Mouse (Mus musculus) ES-Bruce4 (cell line): ENCODE data around the gene Hoxb2. TPM values are rescaled to one million over a fixed set of nuclear protein-coding genes. Genes with fewer than 3 reads are reported as not detected.

Experiments
- H3K27ac ChIP-seq: 2 replicates; pipeline ENCODE4 v1.5.1; 2012; ENCODE audit warnings: low read length, inconsistent platforms; ENCODE audit not compliant: insufficient read depth
- H3K27me3 ChIP-seq: 2 replicates; pipeline ENCODE4 v1.6.1; 2012; ENCODE audit warnings: mild to moderate bottlenecking, low read length, inconsistent platforms; ENCODE audit not compliant: control insufficient read depth, poor library complexity, insufficient read depth, severe bottlenecking
- H3K36me3 ChIP-seq: 2 replicates; pipeline ENCODE4 v1.6.1; 2012; ENCODE audit warnings: inconsistent platforms, mild to moderate bottlenecking, low read length, moderate library complexity; ENCODE audit not compliant: control insufficient read depth, poor library complexity, insufficient read depth, severe bottlenecking
- H3K4me1 ChIP-seq: one replicate; pipeline ENCODE4 v1.8.1; 2011; ENCODE audit warnings: low read length; ENCODE audit not compliant: control insufficient read depth, insufficient read depth
- H3K4me3 ChIP-seq: 2 replicates; pipeline ENCODE4 v1.5.1; 2011; ENCODE audit warnings: low read depth, mild to moderate bottlenecking, low read length
- H3K9ac ChIP-seq: 2 replicates; pipeline ENCODE4 v1.6.1; 2012; ENCODE audit warnings: low read depth, mild to moderate bottlenecking, inconsistent platforms; ENCODE audit not compliant: poor library complexity, severe bottlenecking
- H3K9me3 ChIP-seq: replicated peaks from 2 replicates; pipeline ENCODE4 v1.6.1; 2012; ENCODE audit warnings: mild to moderate bottlenecking, low read length, inconsistent platforms; ENCODE audit not compliant: control insufficient read depth, poor library complexity, insufficient read depth, severe bottlenecking
- CTCF ChIP-seq: IDR thresholded peaks from one replicate; pipeline ENCODE4 v1.8.1; 2011; ENCODE audit warnings: low read depth, low read length
- EP300 ChIP-seq: IDR thresholded peaks from 2 replicates; pipeline ENCODE4 v1.6.1; 2011; ENCODE audit warnings: low read depth, low read length; ENCODE audit not compliant: insufficient read depth
- POLR2A ChIP-seq: IDR thresholded peaks from one replicate; pipeline ENCODE4 v1.8.1; 2011; ENCODE audit warnings: low read length; ENCODE audit not compliant: insufficient read depth
- polyA plus RNA-seq: library from polyadenylated mRNA; stranded (reverse); fragments of >200 nt; gene quantifications from 2 replicates; pipeline ENCODE4 v1.2.4, GENCODE M21; 2011; ENCODE audit warnings: low read depth; ENCODE audit not compliant: missing spikeins, insufficient read depth, insufficient read length

Hoxb2 gene
- polyA plus RNA-seq, 1 experiment, result 0.70 TPM

DNA sequence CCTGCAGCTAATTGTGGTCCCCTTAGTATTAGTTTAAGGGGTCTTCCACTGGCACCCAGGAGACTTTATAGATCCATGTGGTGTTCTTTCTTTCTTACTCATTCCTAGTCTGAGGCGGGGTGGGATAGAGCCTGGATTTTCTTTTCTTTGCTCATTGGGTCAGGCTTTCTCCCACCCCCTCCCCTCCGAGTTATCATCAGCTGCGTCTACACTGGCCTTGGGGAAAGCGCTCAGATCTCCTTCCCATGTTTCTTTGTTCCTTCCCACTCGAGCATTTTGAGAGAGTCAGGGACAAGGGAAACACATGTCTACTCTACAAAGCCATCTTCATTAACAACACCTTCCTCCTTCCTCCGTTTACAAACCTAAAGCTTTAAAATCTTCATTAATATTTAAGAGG is 13.3 kb upstream of the Hoxb2 start:
- Histone ChIP-seq H3K36me3 (no peaks in the 10 kb centered on the region), H3K9ac (no peak overlapping the region), H3K4me3 (no peak overlapping the region), H3K27ac (no peak overlapping the region), H3K27me3 (peaks cover 71% of the 10 kb centered on the region), H3K4me1 (no peaks in the 10 kb centered on the region), H3K9me3 (no peaks in the 10 kb centered on the region)
- TF ChIP-seq CTCF (no peak), EP300 (no peak), POLR2A (no peak)

DNA sequence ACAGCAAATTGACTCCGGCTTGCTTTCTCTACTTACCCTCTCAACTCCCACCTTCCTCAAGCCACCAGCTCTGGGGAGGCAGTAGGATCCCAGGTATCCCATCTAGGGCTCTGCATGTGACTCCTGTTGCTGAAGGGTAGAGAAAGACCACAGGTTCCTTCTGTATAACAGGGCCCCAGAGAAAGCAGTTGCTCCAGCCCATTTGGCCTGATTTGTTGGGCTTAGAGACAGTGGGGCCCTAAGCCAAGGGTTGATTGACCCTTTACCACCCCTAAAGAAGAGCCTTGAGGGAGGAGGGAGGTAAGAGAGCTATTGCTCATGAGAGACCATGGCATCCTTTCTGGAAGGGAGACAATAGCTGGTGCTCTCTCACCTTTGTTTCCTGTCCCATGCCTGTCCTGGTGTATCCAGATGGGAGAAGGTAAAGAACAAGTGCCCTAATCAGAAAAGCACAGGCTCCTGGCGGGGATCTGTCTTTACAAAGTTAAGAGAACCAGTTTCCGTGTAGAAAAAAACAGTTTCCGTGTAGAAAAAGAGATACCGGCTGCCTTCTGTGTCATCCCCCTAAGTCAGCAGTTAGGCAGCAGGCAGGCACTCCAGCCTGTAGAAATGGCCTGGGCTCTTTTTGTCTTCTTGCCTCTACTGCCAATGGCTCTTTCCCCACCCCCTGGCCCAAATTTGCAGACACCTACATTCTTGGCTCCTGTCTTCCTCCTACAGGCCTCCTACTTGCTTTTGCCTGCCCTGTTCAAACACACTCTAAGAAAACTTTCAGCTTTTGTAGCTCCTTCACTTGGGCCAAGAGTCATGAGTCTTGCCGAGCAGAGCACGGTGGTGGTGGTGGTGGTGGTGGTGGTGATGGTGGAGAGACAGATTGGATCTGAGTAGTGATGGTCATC is 11.1 kb upstream of the Hoxb2 start:
- Histone ChIP-seq H3K27ac (no peak overlapping the region), H3K4me1 (no peaks in the 10 kb centered on the region), H3K9ac (no peak overlapping the region), H3K9me3 (no peaks in the 10 kb centered on the region), H3K36me3 (no peaks in the 10 kb centered on the region), H3K27me3 (peaks cover 70% of the 10 kb centered on the region), H3K4me3 (no peak overlapping the region)
- TF ChIP-seq POLR2A (no peak), CTCF (no peak), EP300 (no peak)

DNA sequence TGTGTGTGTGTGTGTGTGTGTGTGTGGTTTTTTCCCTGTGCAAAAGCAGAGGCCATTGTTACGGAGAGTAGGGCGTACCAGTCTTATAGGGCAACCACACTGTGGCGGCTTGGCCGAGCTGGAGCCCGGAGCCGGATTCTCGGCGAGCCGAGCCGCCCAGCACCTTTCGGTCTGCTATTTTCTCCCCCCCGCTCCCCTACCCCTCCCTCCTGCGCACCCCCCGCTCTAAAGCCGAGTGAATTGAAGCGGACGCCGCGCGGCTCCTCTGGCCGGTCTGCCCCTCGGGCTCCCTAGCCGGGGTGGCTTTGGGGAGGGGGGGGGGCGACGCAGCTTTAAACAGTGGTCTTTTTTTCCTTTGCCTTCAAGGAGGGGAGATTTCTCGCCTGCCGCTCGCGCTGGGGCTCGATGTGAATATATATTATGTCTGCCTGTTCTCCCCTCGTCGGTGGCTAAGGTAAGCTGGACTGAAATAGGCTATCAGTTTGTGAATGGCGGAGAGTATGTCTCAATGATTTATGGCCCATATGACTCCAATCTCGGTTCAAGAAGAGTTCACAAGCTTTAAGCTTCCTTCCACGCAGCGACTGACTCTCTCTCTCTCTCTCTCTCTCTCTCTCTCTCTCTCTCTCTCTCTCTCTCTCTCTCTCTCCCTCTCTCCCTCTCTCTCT is 9.5 kb upstream of the Hoxb2 start:
- no peak for TF ChIP-seq CTCF
- TF ChIP-seq POLR2A, result no peak
- TF ChIP-seq EP300, result no peak
- H3K9me3 ChIP-seq, result no peaks in the 10 kb centered on the region
- no peak overlapping the region for H3K4me3 ChIP-seq
- H3K4me1 ChIP-seq, result no peaks in the 10 kb centered on the region
- H3K27me3 ChIP-seq, result peaks cover 76% of the 10 kb centered on the region
- H3K9ac ChIP-seq, result 0 out of 2 replicates have a peak overlapping the region, but pooled peaks have one; percentile 32
- H3K36me3 ChIP-seq, result no peaks in the 10 kb centered on the region
- no peak overlapping the region for H3K27ac ChIP-seq

DNA sequence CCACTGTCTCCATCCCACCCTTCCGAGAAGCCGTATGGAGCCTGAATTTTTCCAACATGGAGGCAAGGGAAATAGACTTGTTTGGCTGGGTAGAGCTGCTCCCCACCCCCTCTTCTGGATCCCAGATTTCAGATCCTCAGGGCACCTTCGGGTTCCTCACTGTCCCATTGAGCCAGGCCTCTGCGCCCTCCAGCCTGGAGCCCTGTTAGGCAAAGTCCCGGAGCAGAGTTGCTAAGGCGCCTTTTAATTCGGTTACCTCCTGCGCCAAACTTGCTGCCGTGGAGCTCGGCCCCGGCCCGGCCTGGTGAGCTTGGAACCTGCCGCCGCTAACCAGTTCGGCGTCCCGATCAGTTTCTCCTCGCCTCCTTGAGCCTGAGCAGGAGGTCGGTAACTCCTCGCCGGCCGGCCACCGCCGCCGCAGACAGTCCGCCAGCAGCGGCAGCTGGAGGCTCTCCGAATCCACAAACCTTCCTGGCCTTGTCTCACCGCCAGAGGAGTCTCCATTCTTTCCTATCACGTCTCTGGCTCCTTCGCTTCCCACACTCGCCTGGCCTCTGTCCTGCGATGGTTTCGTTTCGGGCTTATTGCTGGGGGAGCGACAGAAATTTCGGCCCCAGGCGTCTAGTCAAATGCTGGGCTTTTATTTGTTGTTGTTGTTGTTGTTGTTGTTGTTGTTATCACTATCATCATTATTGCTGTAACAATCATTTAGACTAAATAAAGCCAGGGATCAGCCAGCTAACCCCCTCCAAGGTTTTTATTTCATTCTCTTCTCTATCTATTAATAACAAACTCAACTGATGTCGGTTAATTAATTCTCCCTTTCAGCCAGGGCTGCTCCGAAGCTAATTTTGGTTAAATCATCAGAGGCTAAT is 8.4 kb upstream of the Hoxb2 start:
- H3K27me3 ChIP-seq, result peaks cover 74% of the 10 kb centered on the region
- no peaks in the 10 kb centered on the region for H3K4me1 ChIP-seq
- H3K9me3 ChIP-seq, result no peaks in the 10 kb centered on the region
- peak overlapping the region; percentile 15 for H3K4me3 ChIP-seq
- no peak overlapping the region for H3K9ac ChIP-seq
- TF ChIP-seq CTCF, result no peak
- TF ChIP-seq EP300, result peak; percentile 76
- no peak overlapping the region for H3K27ac ChIP-seq
- no peaks in the 10 kb centered on the region for H3K36me3 ChIP-seq

DNA sequence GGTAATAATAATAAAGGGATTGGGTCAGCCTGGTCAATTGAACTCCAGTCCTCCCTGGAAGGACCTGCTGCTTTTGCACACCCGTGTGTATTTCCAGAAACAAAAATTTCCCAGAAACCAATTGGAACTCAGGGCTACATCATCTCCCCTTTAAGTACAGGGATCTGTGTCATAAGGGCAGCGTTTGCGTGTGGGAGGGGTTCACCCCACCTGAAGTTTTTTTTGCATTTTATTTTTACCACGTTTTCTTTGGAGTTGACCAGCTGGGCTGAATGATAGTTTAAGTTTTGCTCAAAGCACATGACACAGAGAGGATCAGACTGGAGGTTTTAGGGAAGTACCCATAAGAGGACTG is 7.8 kb upstream of the Hoxb2 start:
- TF ChIP-seq CTCF, result no peak
- TF ChIP-seq EP300, result no peak
- no peak for TF ChIP-seq POLR2A
- Histone ChIP-seq H3K4me1 (no peaks in the 10 kb centered on the region), H3K36me3 (no peaks in the 10 kb centered on the region), H3K4me3 (no peak overlapping the region), H3K9ac (no peak overlapping the region), H3K27ac (no peak overlapping the region), H3K27me3 (peaks cover 75% of the 10 kb centered on the region), H3K9me3 (no peaks in the 10 kb centered on the region)
